Mouse (Mus musculus) telencephalon, adult 2 months (tissue): Measurements from ENCODE around the gene Ctla4.

Experiments used
- DNase-seq: peaks from one replicate; pipeline ENCODE4 v3.0.0-alpha.2; 2011; ENCODE audit warnings: low read depth, low spot score

Ctla4 gene

GRCm38 (mm10) chr1:60865167-60865566 is 21.6 kb upstream of the Ctla4 start:
- no peak for DNase-seq

DNA sequence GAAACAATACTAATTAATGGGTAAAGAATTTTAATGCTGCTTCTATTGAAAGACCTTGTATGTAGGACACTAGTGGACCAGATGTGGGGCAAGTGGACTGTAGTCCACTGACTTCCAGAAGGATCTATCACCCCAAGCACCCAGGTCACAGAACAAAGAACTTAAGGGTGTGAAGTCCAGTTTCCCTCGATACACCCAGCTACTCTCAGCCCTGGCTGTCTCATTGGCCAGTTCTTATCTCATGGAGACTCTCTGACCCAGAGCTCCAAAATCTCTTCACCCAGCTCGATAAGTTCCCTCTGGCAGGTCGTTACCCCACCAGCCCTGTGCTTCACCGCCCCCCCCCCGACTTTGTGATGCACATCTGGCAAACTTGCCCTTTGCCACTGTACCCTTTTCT is 20.8 kb upstream of the Ctla4 start:
- DNase-seq = no peak

- DNase-seq = no peak
Measured at GRCm38 (mm10) chr1:60868333-60869277, 18.2 kb upstream of the Ctla4 start.

DNA sequence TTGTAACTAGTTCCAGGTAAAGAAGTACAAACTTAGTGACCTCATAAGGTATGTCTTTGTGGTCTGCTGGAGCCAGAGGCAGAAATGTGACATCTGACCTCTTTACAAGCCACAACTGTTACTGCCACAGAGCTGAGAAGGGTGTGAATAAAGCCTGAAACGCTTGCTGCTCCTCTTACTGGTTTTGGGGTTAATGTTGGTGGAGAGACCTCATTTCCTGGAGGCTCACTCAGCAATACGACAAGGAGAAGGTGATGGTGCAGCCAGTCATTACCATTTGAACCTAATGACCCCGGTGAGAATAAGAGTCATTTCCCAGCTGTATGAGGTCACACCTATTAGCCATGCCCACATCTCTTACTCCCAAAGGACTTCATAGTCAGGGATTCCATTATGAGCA is 11.5 kb upstream of the Ctla4 start:
- DNase-seq = no peak

- DNase-seq = no peak
Measured at GRCm38 (mm10) chr1:60880116-60880867, 6.5 kb upstream of the Ctla4 start.

DNA sequence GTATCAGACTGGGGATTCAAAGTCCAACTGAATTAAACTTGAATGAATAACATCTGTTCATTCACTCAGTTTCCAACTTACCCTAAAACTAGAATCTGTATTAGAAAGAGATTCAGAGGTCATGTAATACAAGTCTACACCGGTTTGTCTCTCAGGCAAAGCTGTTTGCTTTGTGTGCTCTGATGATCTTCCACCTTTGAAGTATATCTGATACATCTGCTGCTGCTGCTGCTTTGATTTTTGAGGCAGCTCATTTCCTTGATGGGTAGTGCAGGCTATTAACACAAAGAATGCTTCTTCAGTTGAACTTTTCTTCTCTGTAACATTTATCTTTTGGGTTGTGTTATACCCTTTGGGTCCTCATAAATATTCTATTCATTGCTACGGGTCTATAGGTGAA is 4.0 kb upstream of the Ctla4 start:
- no peak for DNase-seq

DNA sequence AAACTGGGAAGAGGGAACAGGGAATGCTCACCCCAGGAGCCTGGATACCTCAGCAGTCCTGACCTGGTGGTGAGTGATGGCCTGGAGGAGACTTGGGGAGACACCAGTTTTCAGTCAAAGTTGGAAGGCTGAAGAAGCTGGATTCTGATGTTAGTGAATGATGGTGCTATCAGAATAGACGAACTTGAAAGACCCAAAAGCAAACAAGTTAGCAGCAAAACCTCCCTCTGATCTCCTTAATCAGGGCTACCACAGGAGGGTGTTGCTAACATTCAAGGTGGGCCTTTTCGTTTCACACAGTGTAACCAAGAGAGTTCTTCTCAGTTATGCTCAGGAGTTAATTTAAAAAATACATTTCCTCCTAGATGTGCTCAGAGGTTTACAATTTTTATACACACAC is 3.5 kb upstream of the Ctla4 start:
- no peak for DNase-seq

DNA sequence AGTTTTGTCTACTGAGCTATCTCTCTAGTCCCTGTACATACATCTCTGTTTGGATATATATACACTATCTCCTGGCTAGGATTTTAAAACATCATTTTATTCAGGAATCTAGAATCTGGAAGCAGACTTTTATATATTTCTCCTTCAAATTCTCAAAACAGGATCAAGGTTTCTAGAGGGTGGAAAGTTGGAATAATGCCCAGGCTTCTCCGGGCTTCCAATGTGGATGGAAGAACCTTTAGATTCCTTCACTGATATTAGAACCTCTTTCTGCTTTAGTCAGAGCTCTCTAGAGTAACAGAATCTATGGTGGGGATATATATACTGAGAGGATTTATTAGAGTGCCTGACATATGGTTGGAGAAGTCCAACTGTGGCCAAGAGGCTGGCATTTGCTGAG is 2.2 kb upstream of the Ctla4 start:
- no peak for DNase-seq

DNA sequence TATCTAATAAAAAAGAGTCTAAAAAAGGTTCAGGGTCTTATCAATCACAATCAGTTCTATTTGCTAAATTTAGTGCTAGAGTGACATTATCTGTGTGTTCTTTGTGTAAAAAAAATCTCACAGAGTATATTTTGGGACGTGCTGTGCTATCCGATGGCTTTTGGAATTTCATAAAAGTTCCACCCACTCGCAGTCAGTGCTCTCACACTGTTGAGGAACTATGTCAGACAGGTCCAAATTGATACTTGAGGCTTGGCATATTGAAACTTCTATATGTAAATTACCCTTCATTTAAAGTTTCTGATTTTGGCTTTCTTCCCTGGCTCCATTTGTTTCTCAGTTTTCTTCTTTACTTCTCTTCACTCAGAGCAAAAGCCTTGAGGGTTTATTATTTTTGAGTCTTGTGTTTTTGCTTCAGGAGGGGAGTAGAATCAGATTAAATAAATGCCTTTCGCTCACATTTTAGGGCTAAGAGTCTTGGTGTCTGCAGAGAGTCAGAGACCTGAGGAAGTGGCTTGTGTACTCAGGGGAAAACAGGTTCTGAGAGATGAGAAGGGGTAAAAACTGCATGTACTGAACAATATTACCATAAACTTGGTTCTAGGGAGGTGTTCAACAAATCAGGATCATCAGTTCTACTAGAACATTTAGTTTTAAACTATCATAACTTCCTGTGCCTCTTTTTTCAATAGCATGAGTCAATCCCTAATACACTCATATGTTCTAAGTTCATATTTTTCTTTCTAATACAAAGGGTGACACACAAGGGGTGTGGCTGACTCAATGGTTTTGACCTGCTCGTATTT is 11.5 kb downstream of the Ctla4 start:
- no peak for DNase-seq

DNA sequence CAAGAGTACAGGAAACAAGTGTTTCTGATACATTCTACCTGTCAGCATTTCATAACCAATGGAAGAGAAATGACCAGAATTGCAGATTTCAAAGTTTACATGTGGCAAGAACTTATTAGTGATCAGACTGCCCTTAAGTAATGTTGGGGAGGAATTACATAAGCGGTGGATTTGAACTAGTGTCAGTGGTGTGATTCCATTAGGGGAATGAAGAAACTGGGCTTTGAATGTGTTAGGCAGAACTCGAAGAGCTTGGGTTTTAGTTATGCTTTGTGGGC is 12.1 kb downstream of the Ctla4 start:
- no peak for DNase-seq

DNA sequence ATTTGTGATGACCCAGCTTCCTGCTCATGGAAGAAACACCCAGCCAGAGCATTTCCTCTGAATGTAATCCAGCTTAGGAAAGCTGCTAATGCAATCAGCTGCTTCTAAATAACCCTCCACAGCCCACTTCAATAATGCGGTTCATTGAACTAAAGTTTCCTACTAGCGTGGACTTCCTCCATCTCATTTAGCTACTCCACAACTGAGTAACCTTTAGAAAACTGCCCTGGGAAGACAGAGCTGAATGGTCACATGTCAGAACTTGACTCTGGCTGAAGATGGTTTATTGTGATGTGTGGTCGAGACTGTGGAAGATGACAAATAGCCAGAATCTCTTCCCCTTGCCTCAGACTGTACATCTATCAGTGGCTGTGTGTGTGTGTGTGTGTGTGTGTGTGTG is 12.4 kb downstream of the Ctla4 start:
- DNase-seq = no peak

DNA sequence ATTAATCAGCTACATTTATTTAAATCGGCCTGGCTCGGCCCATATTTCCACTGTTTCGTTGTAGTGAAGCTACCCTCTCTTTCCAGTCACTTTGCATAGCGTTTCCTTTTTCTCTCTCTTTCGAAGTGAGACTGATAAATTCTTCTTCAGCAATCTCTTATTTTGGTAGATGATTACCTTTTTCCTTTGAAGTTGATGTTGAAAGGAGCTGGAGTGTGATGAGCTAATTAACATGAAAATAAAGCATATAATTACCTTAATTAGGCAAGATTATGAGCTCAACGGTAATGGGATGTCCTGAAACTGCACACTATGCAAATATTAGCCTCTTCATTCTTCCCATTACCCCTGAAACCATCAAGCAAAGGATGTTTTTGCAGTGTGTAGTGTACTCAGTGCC is 15.7 kb downstream of the Ctla4 start:
- no peak for DNase-seq

DNA sequence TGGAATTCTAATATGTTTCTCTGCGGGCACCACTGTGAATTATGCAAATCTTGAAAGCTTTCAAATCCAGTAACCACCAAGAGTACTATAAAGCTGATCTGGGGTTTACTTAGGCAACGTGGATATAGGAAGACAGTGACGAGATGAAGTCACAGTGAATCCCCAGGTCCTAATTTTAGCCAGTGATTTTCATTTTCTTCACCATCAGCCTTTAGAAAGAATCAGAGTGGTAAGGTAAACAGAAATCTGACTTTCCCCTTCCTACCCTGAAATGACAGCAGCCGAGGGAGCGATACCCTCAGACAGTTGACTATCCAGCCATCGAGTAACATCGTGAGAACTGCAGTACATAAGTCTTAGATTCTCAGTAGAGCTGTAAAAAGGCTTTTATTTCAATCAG is 16.3 kb downstream of the Ctla4 start:
- DNase-seq = no peak

DNA sequence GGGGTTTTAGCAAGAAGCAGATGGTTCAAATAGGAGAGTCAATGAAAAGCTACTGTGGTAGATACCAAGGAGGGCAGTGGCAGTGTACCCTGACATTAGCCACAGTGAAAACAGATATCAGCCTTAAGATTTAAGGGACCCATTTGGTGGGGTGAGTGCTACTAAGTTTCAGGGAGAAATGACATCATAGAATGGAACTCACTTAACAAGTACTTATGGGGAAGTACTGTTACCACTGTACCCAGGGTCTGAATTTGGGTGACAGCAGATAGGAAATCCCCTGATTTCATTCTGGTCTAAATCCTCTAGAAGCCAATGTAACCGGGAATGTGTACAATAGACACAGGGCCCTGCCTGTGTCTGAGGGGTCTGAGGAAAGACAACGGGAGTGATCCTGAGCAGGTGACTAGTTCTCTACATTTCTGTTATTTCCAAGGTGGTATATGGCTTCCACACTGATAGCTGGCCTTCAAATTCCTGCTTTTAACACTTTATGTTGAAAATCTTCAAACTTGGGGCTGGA is 17.7 kb downstream of the Ctla4 start:
- DNase-seq = no peak

GRCm38 (mm10) chr1:60907466-60907865 is 20.7 kb downstream of the Ctla4 start:
- no peak for DNase-seq

- DNase-seq = no peak
Measured at GRCm38 (mm10) chr1:60908751-60909161, 22.0 kb downstream of the Ctla4 start.

- DNase-seq = no peak
Measured at GRCm38 (mm10) chr1:60909746-60910145, 22.9 kb downstream of the Ctla4 start.

DNA sequence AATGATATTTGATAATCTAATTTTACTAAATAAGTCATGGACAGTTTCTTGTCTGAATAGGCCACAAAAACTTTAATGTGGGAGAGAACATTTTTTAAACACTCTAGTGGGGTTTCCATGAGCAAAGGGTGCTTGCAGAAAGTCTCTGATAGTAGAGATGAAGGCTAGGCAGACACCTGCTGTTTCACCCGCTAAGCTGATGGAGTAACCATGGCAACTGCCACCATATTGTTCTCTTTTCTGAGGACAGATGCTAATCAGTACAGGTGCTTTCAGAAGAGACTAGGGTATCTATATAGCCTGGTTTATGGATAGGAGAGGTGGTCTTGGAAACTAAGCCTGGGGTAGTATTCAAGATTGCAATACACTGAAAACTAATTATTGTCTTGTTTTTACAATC is 24.0 kb downstream of the Ctla4 start:
- no peak for DNase-seq

GRCm38 (mm10) chr1:60911631-60912030 is 24.8 kb downstream of the Ctla4 start:
- no peak for DNase-seq

DNA sequence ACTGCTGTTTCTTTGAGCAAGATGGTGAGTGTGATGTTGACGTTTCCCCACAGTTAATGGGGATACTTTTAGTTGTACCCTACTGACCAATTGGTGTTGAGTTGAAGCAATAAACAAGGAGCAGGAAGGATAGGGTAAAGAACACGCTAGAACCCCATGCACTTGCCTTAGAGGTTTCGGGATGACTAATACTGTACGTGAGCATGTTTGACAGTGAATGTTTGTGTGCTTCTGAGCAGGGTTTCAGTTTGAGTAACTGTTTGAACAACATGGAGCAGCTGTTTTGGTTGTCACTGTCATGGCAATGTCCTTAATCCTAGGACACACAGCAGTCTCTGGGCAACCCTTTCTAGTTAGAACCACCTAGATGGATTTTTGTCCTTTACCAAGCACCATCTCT is 26.5 kb downstream of the Ctla4 start:
- no peak for DNase-seq

GRCm38 (mm10) chr1:60916281-60916781 is 29.5 kb downstream of the Ctla4 start:
- DNase-seq = no peak
